Mouse (Mus musculus): ENCODE results near the gene Ak3. TPM values are rescaled to one million over a fixed set of nuclear protein-coding genes. Genes with fewer than 3 reads are reported as not detected.
A peak's percentile ranks its signal among the peaks of the same experiment; 100 is the strongest.

Ak3 gene
- 10 to 100 TPM; 33.4 to 44.6 TPM for total RNA-seq (2021)
- long read RNA-seq, experiment 1, transcript Ak3-201 (5 exons, 2,809 nt): major isoform, 55 of 62 reads
- long read RNA-seq, experiment 1, partial matches to known transcripts: 2 of 62 reads
- long read RNA-seq, experiment 1, other reads (novel, unspliced or antisense): 5 of 62 reads
- long read RNA-seq, experiment 2, transcript Ak3-201 (5 exons, 2,809 nt): major isoform, 56 of 63 reads
- long read RNA-seq, experiment 2, partial matches to known transcripts: 4 of 63 reads
- long read RNA-seq, experiment 2, other reads (novel, unspliced or antisense): 3 of 63 reads

DNA sequence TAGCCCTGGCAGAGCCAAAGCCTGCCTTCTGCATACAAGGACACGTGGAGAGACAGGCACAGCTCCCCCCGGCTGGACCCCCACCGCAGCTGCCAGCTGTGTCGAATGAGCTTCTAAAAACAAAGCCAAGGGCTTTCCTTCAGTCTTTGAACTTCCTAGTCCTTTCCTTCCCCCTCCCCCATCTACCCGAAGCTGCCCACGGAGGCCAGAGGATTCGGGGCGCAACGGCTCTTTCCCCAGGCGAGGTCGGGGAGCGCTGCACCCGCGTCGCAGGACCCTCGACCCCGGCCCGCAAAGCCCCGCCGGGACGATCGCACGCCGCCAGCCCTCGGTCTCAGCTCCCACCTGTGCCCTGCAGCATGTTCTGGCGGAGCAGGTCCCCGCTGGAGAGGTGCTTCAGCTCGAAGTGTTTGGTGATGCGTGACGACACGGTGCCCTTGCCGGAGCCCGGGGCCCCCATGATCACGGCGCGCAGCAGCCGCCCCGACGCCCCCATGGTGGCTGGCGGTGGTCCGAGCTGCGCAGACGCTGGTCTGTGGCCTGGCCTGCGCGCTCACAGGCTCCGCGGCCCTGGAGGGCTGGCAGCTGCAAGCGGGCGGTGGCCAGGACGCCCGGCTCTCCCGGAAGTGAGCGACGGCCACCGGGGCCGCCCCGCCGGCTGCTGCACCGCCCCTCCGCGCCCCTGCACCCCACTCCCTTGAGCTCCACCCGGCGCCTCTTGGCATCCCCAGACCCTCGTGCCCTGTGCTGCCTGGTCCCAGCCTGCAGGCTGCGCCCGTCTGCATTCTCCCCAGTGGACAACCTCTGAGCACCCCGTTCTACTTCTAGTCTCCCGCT lies at the start of gene Ak3:
TSS of gene Ak3 (minus strand) at position 628 of the 837 bp plus-strand sequence.
- peak; percentile 73 for DNase-seq (ENCODE audit: low spot score)

GRCm38 (mm10) chr19:29092194-29092593 lies 44.4 kb upstream of the Ak3 start:
- no peak for DNase-seq (ENCODE audit: low spot score)

DNA sequence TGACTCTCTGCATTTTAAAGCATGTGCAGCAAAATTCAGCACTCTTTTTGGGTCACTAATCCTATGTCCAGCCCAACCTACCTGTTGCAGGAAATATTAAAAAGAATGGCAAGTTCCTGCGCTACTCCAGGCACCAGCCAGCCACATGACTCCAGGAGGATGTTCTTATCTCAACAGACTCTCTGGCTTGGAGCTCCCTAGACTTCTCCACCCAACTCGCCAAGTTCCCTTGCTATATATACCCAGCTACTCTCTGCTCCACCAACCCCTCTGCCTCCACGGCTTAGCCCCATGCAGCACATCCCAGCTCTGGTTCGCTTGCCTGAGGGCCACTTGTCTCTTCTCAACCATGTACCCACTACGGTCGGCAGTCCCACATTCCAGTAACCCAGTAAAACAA lies 40.9 kb upstream of the Ak3 start:
- no peak for DNase-seq (ENCODE audit: low spot score)

GRCm38 (mm10) chr19:29074802-29075201 lies 27.0 kb upstream of the Ak3 start:
- no peak for DNase-seq (ENCODE audit: low spot score)

DNA sequence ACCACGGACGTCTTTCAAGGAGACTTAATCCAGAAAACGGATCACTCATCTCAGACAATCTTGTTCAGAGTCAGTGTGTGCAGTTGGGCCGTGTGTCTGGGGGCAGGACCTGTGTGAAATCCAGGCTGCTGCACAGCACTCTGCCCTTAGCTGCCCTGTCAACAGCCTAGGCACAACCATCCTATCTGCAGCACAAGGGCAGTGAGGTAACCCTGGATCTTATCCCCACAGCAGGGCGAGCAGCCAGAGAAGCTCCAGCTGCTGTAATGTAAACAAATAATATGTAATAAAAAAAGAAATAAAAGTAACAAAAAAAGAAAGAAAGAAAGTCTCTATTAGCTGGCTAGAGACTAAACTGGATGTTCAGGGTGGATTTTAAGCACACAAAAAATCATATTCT lies 21.4 kb upstream of the Ak3 start:
- DNase-seq (ENCODE audit: low spot score): no peak

GRCm38 (mm10) chr19:29066981-29067471 lies 19.3 kb upstream of the Ak3 start:
- peak; percentile 92 for DNase-seq (ENCODE audit: low spot score)

DNA sequence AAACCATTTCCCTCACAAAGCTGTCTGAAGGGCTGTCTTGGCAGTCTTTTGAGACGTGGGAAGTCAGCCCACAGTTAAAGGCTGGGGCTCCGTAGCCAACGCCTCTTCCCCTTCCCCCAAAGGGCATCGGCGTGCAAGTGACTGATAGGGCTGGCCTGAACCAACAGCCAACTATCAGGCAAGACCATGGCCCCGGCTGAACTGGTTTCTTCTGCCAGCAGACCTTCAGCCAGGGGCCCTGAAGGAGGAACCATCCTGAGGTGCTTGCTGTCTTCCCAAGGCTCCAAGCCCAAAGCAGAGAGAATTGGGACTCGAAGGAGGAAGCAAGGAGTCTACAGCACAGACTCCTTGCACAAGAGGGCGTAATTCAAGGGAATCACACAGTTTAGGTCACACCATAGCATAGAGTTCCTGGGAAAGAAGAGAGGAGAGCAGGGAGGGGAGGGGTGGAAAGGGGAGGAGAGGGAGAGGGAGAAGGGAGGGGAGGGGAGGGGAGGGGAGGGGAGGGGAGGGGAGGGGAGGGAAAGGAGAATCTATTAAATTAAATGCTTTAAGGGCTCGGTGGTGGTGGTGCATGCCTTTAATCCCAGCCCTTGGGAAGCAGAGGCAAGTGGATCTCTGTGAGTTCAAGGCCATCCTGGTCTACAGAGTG lies 16.8 kb upstream of the Ak3 start:
- peak; percentile 47 for DNase-seq (ENCODE audit: low spot score)

GRCm38 (mm10) chr19:29063577-29064363 lies 16.0 kb upstream of the Ak3 start:
- peak; percentile 93 for DNase-seq (ENCODE audit: low spot score)

- DNase-seq (ENCODE audit: low spot score): no peak
Measured at GRCm38 (mm10) chr19:29063009-29063408, 15.2 kb upstream of the Ak3 start.

GRCm38 (mm10) chr19:29060299-29060698 lies 12.5 kb upstream of the Ak3 start:
- no peak for DNase-seq (ENCODE audit: low spot score)

GRCm38 (mm10) chr19:29059688-29060087 lies 11.9 kb upstream of the Ak3 start:
- DNase-seq (ENCODE audit: low spot score): no peak

DNA sequence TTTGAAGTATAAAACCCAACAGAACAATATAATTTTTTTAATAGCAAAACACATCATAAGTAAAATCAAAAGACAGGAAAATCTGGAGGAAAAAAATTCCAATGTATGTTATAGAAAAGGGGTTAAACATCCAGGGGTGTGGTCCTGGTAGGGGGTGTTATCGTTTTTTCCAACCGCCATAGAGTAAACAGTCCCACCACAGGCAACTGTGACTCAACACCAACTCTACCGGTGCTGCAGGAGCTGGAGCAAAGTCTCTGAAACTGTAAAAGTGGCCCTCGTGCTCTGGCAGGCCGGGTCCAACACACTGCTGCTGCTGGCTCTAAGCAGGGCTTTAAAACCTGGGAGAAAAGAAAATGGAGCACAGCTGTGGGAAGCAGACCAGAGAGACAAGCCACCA lies 11.0 kb upstream of the Ak3 start:
- no peak for DNase-seq (ENCODE audit: low spot score)

DNA sequence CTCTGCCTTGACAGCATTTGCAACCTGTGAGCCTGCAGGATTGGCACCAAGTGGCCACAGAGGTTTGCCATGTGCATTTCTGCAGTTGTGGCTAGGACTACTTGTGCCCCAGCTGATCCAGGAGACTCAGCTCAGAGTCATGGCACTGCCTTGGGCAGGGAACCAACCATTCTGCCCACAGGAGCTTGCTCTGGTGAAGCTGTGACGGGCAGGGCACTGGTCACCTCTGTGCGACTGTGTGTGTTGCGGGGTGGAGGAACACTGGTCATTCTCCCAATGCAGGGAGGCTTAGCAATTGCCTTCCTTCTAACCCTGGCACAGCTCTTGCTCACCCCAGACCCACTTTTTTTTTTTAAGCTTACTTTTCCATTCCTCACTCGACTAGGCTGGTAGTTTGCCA lies 7.7 kb upstream of the Ak3 start:
- DNase-seq (ENCODE audit: low spot score): no peak

DNA sequence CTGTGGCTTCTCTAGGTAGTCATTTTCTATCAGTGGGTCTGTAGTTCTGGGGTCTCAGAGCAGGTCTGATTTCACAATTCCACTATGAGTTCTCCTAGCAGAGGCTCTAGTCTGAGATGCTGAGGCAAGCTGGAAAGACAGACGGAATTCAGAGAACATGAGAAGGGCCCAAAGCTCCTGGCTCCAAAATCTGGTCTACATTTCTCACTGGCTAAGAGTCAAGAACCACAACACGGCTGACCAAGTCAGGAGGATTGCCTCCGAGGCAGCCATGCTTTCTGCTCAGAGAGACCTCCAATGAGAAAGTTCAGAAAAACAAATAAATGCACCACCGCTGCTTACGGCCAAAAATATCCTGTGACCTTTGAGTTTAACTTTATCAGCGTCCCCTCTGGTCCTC lies 6.8 kb upstream of the Ak3 start:
- DNase-seq (ENCODE audit: low spot score): peak; percentile 51

GRCm38 (mm10) chr19:29052786-29053185 lies 5.0 kb upstream of the Ak3 start:
- no peak for DNase-seq (ENCODE audit: low spot score)

DNA sequence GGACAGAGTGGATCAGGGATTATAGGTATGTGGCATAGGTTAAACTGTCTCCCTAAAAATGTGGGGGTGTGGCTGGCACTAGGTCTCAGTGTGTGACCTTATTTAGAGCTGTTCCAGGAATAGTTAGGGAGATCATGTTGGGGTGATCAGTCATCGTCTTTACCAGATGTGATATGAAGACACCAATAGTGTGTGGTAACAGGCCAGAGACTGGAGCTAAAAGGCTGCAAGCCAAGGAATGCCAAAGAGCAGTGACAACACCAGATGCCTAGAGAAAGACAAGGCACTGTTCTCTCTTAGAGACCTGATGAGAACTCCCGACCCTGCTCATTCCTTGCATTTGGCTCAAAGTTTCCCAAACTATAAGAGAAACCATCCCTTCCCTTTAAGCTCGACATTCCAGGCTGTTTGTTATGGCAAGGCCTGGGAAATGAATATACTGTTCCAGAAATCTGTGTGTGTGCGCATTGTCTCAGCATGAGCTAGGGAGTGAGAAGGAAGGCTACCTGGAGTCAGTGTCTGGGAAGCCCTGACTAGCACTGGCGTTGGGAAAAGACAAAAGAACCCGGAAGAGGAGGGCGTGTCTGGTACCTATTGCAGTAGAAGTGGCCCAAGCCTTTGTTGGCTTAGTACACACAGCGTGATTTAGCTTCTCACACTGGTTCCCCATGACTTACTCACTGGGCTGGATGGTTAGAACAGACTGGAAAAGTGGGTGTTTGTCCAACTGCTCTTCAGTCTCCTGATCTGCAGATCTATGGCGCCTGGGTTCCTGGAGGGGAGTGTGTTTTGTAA lies 2.6 kb upstream of the Ak3 start:
- no peak for DNase-seq (ENCODE audit: low spot score)

GRCm38 (mm10) chr19:29049401-29050075 lies 1.8 kb upstream of the Ak3 start:
- DNase-seq (ENCODE audit: low spot score): no peak

GRCm38 (mm10) chr19:29046961-29047333 lies 814 bp downstream of the Ak3 start:
- DNase-seq (ENCODE audit: low spot score): no peak

DNA sequence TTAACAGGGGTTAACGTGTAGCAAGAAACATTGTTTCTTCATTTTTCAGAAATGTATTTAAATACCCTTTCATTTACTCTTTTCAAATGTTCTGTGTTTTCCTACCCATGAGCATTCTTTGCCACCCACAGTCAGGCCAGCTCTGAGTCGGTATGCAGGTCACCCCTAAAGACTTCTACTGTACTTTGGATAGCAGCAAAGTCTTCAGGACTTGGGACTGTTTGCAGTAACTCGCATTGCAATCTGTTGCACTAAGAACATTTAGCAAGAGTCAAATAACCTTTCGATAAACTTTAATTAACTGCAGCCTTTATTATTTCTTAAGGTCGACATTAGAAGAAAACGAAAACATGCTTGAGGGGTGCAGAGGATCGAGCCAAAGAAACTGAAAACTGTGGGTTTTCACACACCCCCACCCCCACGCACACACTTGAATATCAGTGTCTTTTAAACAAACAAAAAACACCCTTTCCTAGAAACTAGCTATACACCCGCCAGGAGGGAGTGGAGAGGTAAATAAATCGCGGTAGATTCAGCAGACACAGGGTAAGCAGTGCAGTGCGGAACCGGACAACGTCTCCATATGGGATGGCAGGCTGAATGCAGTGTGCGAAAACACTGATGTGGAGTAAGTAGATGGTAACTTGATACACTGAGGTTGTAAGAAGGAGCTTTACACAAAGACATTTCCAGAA lies 1.7 kb downstream of the Ak3 start:
- no peak for DNase-seq (ENCODE audit: low spot score)

Measured in gastrocnemius, adult 18-20 months (tissue).